Mouse (Mus musculus): ENCODE results near the gene Dusp19. TPM values are rescaled to one million over a fixed set of nuclear protein-coding genes. Genes with fewer than 3 reads are reported as not detected.

The Dusp19 gene
- total RNA-seq, 1 experiment from 2014 or later: 4.1 TPM

DNA sequence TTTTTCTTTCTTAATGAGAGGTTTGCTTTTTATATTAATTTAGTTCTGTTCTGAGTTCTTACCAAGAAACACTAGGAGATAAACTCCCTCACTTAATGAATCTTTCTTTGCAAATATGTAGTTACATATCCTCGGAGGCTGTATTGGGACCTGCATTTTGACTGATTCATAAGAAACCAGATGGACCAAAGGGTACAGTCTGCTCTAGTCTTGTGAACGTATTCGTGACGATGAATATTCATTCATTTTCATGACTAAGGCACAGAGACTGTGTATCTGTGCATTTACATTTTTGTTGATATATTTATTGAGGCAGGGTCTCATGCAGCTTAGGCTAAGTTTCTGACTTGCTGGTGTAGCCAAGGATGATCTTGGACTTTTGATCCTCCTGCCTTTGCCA lies 7.7 kb downstream of the Dusp19 start:
- no peak for ATAC-seq (ENCODE audit: extremely low read depth, insufficient number of reproducible peaks, low FRiP score, poor library complexity, severe bottlenecking)

GRCm38 (mm10) chr2:80632336-80633026 lies 15.6 kb downstream of the Dusp19 start:
- no peak for ATAC-seq (ENCODE audit: extremely low read depth, insufficient number of reproducible peaks, low FRiP score, poor library complexity, severe bottlenecking)

DNA sequence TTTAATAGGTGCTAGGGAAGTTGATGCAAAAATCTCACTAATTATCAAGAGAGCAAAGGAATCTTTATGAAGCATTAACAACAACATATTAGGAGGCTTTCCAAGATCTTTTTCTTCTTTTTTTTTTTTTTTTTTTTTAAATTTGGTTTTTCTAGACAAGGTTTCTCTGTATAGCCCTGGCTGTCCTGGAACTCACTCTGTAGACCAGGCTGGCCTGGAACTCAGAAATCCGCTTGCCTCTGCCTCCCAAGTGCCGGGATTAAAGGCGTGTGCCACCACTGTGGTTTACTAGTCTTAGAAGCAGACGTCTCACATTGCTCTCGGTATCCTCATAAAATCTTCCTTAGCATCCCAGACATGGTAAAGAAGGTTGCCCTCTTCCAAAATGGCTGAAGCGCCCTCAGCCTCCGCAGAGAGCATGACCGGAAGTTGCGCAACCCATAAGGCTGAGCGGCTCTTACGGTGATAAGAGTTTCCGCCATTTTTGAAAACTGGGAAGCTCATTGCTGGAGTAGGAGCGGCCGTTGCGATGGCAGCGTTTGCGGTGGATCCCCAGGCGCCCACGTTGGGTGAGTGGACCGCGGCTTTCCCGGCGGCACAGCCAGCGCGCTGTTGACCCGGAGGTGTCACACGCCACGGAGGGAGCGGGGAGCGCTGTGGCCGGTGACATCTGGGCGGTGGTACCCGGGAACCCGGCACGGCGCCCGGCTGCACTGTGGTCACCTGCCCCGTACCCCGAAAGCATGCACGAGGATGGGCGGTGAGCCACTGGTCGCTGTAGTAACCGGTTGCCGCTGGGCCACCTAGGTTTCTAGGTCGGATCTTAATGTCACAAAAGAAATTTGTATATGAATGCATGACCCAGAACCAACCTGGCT lies 21.8 kb downstream of the Dusp19 start:
- ATAC-seq (ENCODE audit: extremely low read depth, insufficient number of reproducible peaks, low FRiP score, poor library complexity, severe bottlenecking): peak; percentile 99

DNA sequence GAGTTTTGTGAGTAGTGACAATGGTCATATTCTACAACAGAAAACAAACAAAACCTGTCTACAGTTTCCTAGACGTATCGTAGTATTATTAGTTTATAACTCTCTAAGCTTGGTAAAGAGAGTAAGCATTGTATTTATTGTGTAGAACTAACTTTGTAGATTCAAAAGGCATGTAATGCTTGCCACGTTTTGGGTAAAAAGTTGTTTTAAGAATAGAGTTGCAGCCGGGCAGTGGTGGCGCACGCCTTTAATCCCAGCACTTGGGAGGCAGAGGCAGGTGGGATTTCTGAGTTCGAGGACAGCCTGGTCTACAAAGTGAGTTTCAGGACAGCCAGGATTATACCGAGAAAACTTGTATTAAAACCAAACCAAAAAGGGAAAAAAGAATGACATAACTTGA lies 22.6 kb downstream of the Dusp19 start:
- no peak for ATAC-seq (ENCODE audit: extremely low read depth, insufficient number of reproducible peaks, low FRiP score, poor library complexity, severe bottlenecking)

DNA sequence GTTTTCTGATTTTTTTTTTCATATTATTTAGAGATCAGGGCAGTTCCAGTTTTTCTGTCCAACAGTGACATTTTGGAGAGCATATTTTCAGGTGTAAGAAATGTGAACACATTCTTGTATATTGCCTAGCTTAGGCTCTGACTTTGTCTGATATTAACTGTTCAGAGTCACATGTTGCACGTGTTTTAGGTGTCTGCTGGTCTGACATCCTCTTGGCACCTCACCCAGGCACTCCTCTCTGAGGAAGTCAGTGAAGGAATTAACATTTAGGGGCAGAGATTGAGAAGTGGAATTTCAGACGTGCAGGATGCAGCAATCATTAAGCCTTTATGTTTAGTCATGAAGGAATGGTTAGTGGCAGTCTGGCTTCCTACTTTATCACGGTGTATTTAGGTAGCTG lies 23.0 kb downstream of the Dusp19 start:
- no peak for ATAC-seq (ENCODE audit: extremely low read depth, insufficient number of reproducible peaks, low FRiP score, poor library complexity, severe bottlenecking)

- no peak for ATAC-seq (ENCODE audit: extremely low read depth, insufficient number of reproducible peaks, low FRiP score, poor library complexity, severe bottlenecking)
These were observed 44.6 kb downstream of the Dusp19 start for GRCm38 (mm10) chr2:80661414-80661813.

- no peak for ATAC-seq (ENCODE audit: extremely low read depth, insufficient number of reproducible peaks, low FRiP score, poor library complexity, severe bottlenecking)
These were observed 45.8 kb downstream of the Dusp19 start for GRCm38 (mm10) chr2:80662682-80663081.

DNA sequence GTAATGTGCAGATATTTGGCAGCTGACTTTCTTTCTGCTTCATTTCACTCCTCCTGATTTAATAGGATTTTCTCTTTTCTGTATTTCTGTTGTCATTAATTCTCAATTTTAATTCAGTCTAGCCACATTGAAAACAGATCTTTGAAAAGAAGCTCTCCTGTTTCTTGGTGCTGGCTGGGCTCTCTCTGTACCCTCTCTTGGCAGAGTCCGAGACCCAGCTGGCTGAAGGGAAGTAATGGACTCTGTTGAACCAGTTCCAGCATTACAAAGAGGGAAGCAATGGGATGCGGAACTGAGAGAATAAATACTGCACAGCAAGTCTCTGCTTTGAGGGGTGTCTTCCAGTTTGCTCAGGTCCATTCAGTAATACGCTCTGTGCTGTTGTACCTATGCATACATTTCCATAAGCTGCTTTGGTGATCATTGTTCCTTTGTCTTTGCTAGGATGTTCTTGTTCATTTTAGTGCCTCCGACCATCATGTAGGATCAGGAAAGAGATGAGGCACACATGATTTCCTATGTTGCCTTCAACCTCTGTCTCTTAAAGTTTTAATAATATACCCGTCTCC lies 50.6 kb downstream of the Dusp19 start:
- ATAC-seq (ENCODE audit: extremely low read depth, insufficient number of reproducible peaks, low FRiP score, poor library complexity, severe bottlenecking): no peak

GRCm38 (mm10) chr2:80669868-80670666 lies 53.2 kb downstream of the Dusp19 start:
- ATAC-seq (ENCODE audit: extremely low read depth, insufficient number of reproducible peaks, low FRiP score, poor library complexity, severe bottlenecking): no peak

GRCm38 (mm10) chr2:80678803-80679202 lies 62.0 kb downstream of the Dusp19 start:
- ATAC-seq (ENCODE audit: extremely low read depth, insufficient number of reproducible peaks, low FRiP score, poor library complexity, severe bottlenecking): no peak

Other genes with a start within 250 kb of the Dusp19 start
- not detected in 2 replicates for gene Frzb, start 169.4 kb upstream of the Dusp19 start, total RNA-seq (2017)
- gene Nckap1, start 35.7 kb upstream of the Dusp19 start, total RNA-seq (2017): 4.8 and 8.0 TPM in 2 replicates
- 18.9 and 26.6 TPM in 2 replicates for gene Nup35, start 191 bp downstream of the Dusp19 start, total RNA-seq (2017)